Mouse (Mus musculus) ES-E14 (cell line): ENCODE data around the gene Col23a1.

Source experiments
- CHD2 ChIP-seq: IDR thresholded peaks from 2 replicates; pipeline ENCODE4 v1.6.1; 2014; ENCODE audit warnings: mild to moderate bottlenecking, low read depth, low read length, inconsistent platforms
- HCFC1 ChIP-seq: IDR thresholded peaks from 2 replicates; pipeline ENCODE4 v1.6.1; 2012; ENCODE audit warnings: low read length, inconsistent platforms, borderline replicate concordance; ENCODE audit not compliant: insufficient read depth
- ZC3H11A ChIP-seq: IDR thresholded peaks from 2 replicates; pipeline ENCODE4 v1.6.1; 2012; ENCODE audit warnings: low read depth, mild to moderate bottlenecking, inconsistent platforms, low read length, borderline replicate concordance
- ZNF384 ChIP-seq: IDR thresholded peaks from 2 replicates; pipeline ENCODE4 v1.6.1; 2012; ENCODE audit warnings: low read depth, low read length, inconsistent platforms

DNA sequence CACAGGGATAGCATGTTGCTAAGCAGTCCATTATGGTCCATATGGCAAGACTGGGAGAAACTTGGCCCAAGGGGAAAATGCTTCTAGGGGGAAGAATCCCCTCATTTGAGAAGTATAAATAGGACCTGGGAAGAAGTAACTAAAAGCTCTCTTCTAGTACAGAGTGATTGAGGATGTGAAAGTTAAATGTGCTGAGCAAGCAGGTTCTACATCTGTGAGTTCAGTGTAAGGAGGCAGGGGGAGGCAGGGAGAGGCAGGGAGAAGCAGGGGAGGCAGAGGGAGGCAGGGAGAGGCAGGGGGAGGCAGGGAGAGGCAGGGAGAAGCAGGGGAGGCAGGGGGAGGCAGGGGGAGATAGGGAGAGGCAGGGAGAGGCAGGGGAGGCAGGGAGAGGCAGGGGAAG is 59.9 kb downstream of the Col23a1 start:
- no peak for TF ChIP-seq CHD2
- TF ChIP-seq ZC3H11A: no peak
- TF ChIP-seq ZNF384: no peak
- TF ChIP-seq HCFC1: no peak
